Mouse (Mus musculus): ENCODE data around the gene Map3k13.

DNA sequence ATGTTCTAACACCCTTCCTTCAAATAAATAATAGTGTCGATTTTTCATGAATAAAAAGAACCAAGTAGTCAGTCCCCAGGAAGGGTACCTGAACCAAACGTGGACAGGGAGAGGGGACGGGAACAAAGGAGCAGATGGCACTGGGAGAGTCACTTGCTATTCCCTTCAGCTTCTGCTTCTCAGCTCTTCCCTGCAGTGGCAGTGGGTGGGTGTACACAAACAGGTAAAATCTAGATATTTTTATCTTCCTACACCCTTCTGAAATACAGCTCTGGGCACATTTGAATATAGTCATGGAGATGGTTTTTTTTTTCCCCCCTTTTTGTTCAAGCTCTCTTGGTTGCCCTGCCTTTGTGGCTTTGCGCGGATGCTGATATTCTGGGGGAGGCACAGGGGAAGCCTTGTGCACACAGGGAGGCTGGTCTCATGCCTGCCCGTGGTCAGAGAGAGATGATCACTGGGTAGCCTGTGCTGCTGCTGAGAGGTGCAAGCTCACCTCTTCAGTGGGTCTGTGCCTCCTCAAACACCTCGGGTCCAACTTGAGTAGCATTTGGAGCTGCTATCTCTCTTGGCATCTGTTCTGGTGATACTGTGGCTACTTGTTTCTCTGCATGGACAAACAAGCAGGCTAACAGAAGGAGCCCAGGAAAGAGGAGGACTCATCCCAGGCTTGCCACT lies 87.6 kb downstream of the Map3k13 start:
- no peak for TF ChIP-seq EP300 (IDR thresholded peaks at IDR 0.05; ENCODE audit: insufficient read depth, low read depth, low read length)
- TF ChIP-seq POLR2A (IDR thresholded peaks at IDR 0.05; ENCODE audit: insufficient read depth, low read depth, low read length) = no peak
- no peak for TF ChIP-seq CTCF (IDR thresholded peaks at IDR 0.05)
